Mouse (Mus musculus) ES-E14 (cell line): ENCODE measurements around the gene Hmgb4.

Source experiments
- CHD2 ChIP-seq: IDR thresholded peaks from 2 replicates; pipeline ENCODE4 v1.6.1; 2014; ENCODE audit warnings: mild to moderate bottlenecking, low read depth, low read length, inconsistent platforms
- HCFC1 ChIP-seq: IDR thresholded peaks from 2 replicates; pipeline ENCODE4 v1.6.1; 2012; ENCODE audit warnings: low read length, inconsistent platforms, borderline replicate concordance; ENCODE audit not compliant: insufficient read depth
- MAFK ChIP-seq: IDR thresholded peaks from 2 replicates; pipeline ENCODE4 v1.6.1; 2014; ENCODE audit warnings: mild to moderate bottlenecking, low read depth, low read length, inconsistent platforms; ENCODE audit not compliant: insufficient read depth
- ZC3H11A ChIP-seq: IDR thresholded peaks from 2 replicates; pipeline ENCODE4 v1.6.1; 2012; ENCODE audit warnings: low read depth, mild to moderate bottlenecking, inconsistent platforms, low read length, borderline replicate concordance
- ZNF384 ChIP-seq: IDR thresholded peaks from 2 replicates; pipeline ENCODE4 v1.6.1; 2012; ENCODE audit warnings: low read depth, low read length, inconsistent platforms

- TF ChIP-seq MAFK: no peak
- TF ChIP-seq CHD2: no peak
- no peak for TF ChIP-seq ZNF384
- TF ChIP-seq HCFC1: no peak
- no peak for TF ChIP-seq ZC3H11A
These were observed 4.6 kb upstream of the Hmgb4 start for GRCm38 (mm10) chr4:128265341-128265740.
